Mouse (Mus musculus): Measurements from ENCODE around the gene Olfr1380. TPM values are rescaled to one million over a fixed set of nuclear protein-coding genes. Genes with fewer than 3 reads are reported as not detected.

The Olfr1380 gene
- not detected in 2 replicates for polyA plus RNA-seq (2021; fragmentation: Nextera tagmentation)
- long read RNA-seq, experiment 1 = 0 reads
- long read RNA-seq, experiment 2 = 0 reads

GRCm38 (mm10) chr11:49556578-49556977 is at the start of gene Olfr1380:
Gene Olfr1380 (plus strand): TSS chr11:49556878.

GRCm38 (mm10) chr11:49519348-49519747 is 37.3 kb upstream of the Olfr1380 start, which contains the start of gene Olfr1383:
Gene Olfr1383 (plus strand): TSS chr11:49519648.

GRCm38 (mm10) chr11:49527947-49528346 is 28.7 kb upstream of the Olfr1380 start, which contains the start of gene Olfr1382:
Gene Olfr1382 (plus strand): TSS chr11:49528247.

GRCm38 (mm10) chr11:49543149-49543548 is 13.5 kb upstream of the Olfr1380 start, which contains the start of gene Olfr1381:
Gene Olfr1381 (plus strand): TSS chr11:49543449.

DNA sequence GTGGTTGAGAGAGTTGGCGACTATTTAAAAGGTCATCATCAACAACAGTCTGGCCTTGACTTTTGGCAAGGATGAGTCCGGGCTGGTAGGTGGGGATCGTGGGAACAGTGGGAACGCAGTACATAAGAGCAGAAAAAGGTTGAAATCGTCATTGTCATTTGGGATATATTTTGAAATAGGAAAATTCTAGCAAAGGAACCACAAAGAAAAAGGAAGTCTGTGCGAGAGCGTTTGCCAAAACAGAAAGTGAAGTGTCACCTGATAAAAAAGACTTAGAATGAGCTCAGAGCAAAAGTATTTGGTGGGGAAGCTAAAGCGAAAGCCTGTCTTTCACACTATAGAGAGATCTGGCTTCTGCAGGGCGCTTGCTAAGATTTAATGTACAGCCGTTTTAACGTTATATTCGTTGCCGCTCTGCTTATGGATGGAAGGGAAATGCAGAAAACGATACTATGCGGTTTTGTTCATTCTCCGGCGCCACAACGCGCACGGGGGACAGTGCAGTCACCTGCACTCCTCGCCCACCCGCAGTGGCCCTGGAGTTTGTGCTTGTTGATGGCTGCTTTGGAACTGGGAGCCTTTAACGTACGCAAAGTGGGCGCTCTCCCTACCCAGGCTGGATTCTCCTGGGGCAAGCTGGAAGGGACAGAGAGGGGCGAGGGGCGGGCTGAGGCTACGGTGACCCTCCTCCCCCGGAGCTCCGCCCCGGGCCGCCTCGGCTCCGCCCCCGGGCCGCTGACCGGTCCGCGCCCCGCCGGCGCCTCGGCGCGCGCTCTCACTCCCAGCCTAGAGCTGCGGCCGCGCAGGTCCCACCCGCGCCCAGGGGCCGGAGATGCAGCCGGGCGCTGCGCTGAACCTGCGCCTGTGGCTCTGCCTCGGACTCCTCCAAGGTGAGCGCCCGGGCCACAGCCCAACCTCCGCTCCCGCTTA is 52.5 kb downstream of the Olfr1380 start, which contains the start of gene Flt4:
Gene Flt4 (plus strand): TSS at position 326 of the 930 bp plus-strand sequence.

Other genes starting within 250 kb of the Olfr1380 start
- gene Olfr1391, start 234.1 kb upstream of the Olfr1380 start, polyA plus RNA-seq (2021; fragmentation: Nextera tagmentation) = not detected in 2 replicates
- not detected in 2 replicates for gene Olfr1390, start 221.7 kb upstream of the Olfr1380 start, polyA plus RNA-seq (2021; fragmentation: Nextera tagmentation)
- gene Olfr1389, start 133.8 kb upstream of the Olfr1380 start, polyA plus RNA-seq (2021; fragmentation: Nextera tagmentation) = not detected in 2 replicates
- gene Olfr1388, start 120.3 kb upstream of the Olfr1380 start, polyA plus RNA-seq (2021; fragmentation: Nextera tagmentation) = not detected in 2 replicates
- gene Olfr1387, start 101.5 kb upstream of the Olfr1380 start, polyA plus RNA-seq (2021; fragmentation: Nextera tagmentation) = not detected in 2 replicates
- not detected in 2 replicates for gene Olfr1386, start 91.8 kb upstream of the Olfr1380 start, polyA plus RNA-seq (2021; fragmentation: Nextera tagmentation)
- gene Olfr1385, start 67.8 kb upstream of the Olfr1380 start, polyA plus RNA-seq (2021; fragmentation: Nextera tagmentation) = not detected in 2 replicates
- not detected in 2 replicates for gene Olfr1384, start 50.2 kb upstream of the Olfr1380 start, polyA plus RNA-seq (2021; fragmentation: Nextera tagmentation)
- not detected in 2 replicates for gene Olfr1383, start 37.2 kb upstream of the Olfr1380 start, polyA plus RNA-seq (2021; fragmentation: Nextera tagmentation)
- not detected in 2 replicates for gene Olfr1382, start 28.6 kb upstream of the Olfr1380 start, polyA plus RNA-seq (2021; fragmentation: Nextera tagmentation)
- not detected in 2 replicates for gene Olfr1381, start 13.4 kb upstream of the Olfr1380 start, polyA plus RNA-seq (2021; fragmentation: Nextera tagmentation)
- 0.40 and 0.74 TPM in 2 replicates for gene Flt4, start 52.4 kb downstream of the Olfr1380 start, polyA plus RNA-seq (2021; fragmentation: Nextera tagmentation)
- gene Scgb3a1, start 106.7 kb downstream of the Olfr1380 start, polyA plus RNA-seq (2021; fragmentation: Nextera tagmentation) = 0.49 TPM in 1 of 2 replicates, not detected in the other
- gene Cnot6, start 155.8 kb downstream of the Olfr1380 start, polyA plus RNA-seq (2021; fragmentation: Nextera tagmentation) = 3.2 and 4.3 TPM in 2 replicates
- gene Gfpt2, start 237.3 kb downstream of the Olfr1380 start, polyA plus RNA-seq (2021; fragmentation: Nextera tagmentation) = 4.6 and 5.5 TPM in 2 replicates